Mouse (Mus musculus): ENCODE measurements at regions not wholly inside any gene's neighbourhood (a gene's known extent, or its start where the extent isn't known, plus 50 kb on each side); places are given as distances from the start of the nearest gene placed in this dataset.
A peak's percentile ranks its signal among the peaks of the same experiment; 100 is the strongest.

DNA sequence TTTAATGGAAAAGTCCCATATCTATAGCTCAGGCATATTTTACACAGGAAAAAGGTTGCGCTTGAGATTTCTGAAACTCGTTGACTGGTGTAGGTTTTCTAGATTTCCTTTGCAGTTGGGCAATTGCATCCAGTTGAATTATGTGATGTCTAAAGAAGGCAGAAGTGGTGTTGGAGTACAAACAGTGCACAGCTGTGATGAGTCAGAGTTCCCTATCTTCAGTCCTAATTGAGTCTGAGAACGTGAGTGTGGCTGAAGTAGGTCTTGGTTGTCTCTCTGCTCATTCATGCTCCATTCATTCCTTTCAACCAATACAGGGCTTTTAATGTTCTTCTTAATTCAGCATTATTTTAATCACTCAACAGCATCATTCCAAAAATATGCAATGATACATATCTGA lies 142.9 kb upstream of the Dpyd start:
- no peak for DNase-seq

DNA sequence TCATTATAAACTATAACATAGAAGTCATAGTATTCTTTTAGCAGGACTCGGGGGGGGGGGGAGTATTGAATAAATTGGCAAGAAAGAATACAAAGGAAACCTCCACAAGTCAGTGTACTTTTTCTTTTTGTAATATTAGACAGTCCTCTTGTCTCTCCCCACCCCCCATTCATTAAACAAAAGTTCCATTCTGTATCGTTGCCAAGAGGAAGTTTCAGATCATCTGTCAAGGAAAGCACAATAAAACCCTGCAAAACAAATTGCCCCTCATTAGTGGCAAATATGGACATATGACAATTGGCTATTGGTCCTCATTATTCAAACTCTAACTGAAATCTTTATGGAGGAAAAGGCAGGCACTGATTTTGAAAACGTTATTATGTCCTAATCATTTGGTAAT lies 140.2 kb upstream of the Dpyd start:
- no peak for DNase-seq

- peak; percentile 90 to 92 for DNase-seq
These were observed 136.2 kb upstream of the Dpyd start for GRCm38 (mm10) chr3:118425748-118426147.

DNA sequence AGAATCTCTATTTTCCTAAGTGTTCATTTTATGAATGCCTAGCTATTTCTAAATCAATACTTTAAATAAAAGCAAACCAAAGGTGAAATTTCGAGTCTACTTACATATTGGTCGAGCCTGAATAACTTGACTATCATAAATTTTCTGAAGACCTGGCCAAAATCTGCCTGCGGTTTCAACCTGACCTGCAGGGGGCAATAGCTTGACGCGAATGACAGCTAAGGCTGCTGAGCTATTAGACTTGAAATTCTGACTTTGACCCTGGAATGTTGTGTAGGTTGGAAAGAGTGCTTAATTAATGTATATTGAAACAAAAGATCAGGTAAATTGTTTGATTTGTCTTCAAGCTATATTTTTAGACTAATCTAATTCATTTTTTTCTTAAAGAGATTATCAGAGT lies 133.4 kb upstream of the Dpyd start:
- peak; percentile 89 to 93 for DNase-seq

DNA sequence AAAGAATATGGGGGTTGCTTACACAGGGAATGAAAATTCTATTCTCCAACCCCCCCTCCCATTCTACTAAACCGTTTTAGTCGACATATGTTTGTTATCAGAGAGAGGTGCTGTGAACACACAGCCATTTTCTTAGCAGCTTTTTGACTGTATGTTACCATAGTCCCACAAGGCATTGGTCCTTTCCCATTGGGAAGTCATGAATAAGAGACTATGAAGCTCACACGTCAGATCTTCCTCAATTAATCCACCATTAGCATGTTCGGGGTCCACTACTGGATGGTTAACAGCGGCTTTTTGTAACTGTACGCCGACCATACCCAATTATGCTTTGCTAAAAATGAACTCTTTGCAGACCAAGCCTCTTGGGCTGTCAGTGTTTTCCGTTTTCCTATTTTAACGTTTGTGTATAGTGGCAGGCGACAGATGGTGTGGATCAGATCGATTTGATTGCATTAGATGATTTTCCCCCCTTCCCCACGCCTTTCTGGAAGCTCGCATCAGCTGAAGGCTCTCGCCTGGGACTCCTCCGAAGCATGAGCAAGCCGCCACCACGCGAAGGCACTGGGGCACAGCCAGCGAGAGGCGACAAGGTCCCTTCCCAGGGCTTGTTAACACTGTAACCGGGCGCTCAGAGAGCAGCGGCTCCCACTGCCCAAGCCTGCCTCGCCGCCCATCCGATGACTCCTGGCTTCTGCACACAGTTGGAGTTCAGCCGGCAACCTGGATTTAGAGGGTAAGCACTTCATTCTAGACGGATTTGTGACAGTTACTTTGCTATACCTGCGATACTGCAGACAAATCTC lies 131.9 kb upstream of the Dpyd start:
- DNase-seq = peak; percentile 83 to 86

- DNase-seq = no peak
These were observed 131.4 kb upstream of the Dpyd start for GRCm38 (mm10) chr3:118430631-118430906.

- peak; percentile 68 to 76 for DNase-seq
These were observed 130.8 kb upstream of the Dpyd start for GRCm38 (mm10) chr3:118431031-118431723.

DNA sequence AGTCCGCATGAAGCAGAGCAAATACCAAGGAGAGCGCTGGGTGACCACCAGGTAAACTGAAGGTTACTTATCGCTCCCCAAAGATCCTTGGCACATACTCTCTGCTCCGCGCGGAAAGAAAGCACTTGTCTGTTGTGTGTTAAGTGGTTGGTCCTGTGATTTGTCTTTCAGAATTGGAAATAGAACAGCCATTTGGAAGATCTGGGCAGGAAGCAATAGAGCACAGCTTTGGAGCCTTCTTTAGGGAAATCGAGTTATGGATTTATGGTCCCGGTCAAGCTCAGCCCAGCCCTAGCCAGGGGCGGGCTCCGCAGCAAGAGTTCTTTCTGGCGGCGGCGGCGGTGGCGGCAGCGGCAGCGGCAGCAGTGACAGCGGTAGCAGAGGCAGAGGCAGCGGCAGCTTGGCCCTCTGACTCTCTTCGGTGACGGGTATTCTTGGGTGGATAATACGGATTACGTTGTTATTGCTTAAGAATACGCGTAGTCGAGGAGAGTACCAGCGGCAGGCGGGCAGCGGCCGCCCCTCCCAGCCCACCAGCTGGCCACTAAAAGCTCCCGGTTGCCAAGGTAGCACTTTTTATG lies 128.4 kb upstream of the Dpyd start:
- peak; percentile 49 to 50 for DNase-seq

DNA sequence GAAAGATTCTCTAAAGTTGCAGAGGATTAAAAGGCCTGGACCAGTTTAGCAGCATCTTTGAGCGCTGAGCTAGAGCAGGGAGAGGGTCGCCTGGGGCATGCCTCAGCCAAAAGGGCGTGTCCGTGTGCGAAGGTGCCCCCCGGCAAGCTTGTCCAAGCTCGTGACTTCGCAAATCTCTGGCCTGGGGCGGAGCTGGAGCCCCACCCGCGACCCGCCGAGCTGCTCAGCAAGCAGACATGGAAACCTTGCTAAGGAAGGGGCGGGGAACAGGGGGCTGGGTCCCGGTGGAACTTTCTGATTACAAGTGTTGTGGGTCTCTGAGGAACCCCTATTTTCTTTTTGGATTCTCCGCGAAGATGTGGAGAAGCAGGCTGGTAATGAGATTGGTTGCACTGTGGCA lies 127.6 kb upstream of the Dpyd start:
- peak; percentile 40 to 41 for DNase-seq

DNA sequence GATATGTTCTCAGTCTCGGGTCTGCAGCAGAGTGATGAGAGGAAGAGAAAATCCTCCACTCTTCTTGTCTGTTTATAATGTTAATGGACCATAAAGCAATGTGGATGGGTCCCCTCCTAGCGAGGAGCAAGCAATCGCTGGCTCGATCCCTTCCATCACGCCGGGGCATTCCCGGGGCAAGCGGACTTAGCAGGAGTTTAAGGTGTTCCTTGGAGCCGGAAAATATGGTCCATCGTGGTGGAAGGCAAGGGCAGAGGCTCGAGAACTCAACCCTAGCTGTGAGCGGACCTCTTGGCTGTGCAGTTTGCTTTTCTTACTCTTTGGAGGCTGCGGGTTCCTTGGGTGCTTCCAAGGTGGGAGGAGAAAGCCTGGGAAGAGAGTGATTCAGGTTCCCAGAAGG lies 127.1 kb upstream of the Dpyd start:
- peak in 1 of 2 experiments; percentile 11 for DNase-seq

DNA sequence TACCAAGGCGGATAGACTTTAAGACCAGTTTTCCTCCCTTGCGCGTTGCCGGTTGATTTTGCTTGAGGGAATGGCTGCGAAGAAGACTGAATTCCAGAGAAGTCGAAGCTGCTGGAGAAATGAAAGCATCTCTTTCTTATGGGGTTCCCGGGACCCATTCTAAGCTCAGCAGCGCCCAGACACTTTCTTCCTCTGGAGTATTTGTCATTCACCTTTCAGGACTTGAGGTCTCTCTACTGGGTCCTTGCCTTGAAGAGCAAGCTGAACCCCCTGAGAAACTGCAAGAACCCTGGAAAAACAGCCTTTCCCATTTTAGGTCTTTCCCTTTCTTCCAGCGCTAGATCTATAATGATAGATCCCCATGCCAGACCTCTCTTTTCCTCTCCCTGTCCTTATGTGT lies 126.7 kb upstream of the Dpyd start:
- no peak for DNase-seq

DNA sequence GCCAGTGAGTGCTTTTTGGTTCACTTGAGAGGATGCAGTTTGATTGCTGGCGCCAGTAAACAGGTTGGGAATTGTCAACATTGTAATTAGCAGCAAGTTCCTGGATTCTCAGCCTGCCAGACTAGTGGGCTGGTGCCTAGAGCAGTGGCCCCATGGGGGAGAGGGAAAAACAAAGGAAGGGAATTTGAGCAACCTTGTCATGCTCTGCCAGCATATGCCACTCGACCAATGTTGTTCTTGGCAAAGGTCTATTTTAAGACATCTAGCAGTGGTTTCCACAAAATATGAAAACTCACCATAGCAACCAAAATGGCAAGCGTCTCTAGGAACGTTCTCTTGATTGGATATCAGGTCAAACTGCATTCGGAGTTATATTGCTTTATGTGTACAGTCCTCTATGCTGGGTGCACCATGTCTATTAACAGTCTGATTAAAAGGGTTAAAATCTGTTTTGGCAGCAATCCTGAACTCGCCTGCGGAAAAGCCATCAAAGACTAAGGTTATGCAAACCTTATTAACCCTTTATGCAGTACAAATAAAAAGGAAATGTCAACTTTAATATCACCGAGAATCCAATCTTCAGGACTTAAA lies 118.1 kb upstream of the Dpyd start:
- peak; percentile 52 to 74 for DNase-seq

GRCm38 (mm10) chr3:118445360-118445759 lies 116.6 kb upstream of the Dpyd start:
- no peak for DNase-seq

GRCm38 (mm10) chr3:118459636-118460035 lies 102.3 kb upstream of the Dpyd start:
- DNase-seq = no peak

DNA sequence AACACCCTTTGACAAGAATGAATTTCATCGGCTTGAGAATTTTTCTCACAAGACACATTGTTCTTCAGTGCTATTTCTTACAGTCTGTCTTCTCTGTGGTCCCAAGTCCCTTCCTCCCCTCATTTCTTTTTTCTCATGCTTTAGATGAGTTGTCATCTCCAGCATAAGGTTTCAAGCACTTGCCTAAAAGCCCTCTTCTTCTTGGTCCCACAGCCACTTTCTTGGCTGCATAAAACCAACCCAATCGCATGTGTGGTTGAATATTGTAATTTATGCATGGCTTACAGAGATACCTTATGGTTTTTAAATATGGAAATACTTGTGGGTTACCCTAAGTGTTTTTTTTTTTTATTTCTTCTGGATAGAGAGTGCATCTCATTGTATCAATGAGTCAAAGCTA lies 96.3 kb upstream of the Dpyd start:
- no peak for DNase-seq

GRCm38 (mm10) chr3:118472215-118472799 lies 89.6 kb upstream of the Dpyd start:
- DNase-seq = no peak

DNA sequence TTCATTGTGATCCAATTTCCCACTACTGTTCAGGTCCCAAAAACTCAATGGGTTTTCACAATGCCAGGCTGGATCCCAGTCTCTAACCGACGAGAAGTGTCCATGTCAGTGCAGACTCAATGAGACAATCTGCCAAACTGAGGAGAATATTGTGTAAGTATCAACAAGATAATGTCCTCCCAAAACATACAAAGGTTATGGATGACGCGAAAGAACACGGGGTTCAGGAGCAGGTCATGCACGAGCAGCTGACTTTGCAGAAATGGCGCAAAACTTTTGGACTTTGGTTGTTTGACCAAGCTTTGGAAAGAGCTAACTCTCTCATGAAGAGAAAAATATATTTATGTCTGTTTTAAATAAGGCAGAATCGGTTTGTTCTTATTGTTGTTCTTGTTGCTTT lies 83.9 kb upstream of the Dpyd start:
- no peak for DNase-seq

GRCm38 (mm10) chr3:118480515-118481248 lies 81.2 kb upstream of the Dpyd start:
- DNase-seq = no peak

DNA sequence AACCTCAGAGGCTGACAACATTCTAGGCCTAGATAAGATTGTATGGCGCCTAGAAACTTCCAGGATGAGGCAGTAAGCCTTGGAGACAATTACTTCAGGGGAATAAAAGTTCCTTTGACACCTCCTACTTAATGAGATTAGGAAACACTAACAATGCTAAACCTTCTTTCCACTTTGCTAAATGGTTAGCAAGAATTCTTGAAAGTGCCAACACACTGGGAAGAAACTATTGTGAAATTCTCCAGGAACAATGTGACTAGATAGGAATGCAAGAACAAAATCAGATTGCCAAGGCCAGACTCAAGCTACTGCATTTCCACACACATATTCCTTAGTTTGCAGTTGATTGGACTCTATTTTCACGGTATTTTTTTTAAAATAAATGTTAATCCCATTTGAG lies 76.0 kb upstream of the Dpyd start:
- DNase-seq = no peak

- DNase-seq = no peak
These were observed 74.5 kb upstream of the Dpyd start for GRCm38 (mm10) chr3:118487408-118487807.

- DNase-seq = no peak
These were observed 70.8 kb upstream of the Dpyd start for GRCm38 (mm10) chr3:118491101-118491500.

DNA sequence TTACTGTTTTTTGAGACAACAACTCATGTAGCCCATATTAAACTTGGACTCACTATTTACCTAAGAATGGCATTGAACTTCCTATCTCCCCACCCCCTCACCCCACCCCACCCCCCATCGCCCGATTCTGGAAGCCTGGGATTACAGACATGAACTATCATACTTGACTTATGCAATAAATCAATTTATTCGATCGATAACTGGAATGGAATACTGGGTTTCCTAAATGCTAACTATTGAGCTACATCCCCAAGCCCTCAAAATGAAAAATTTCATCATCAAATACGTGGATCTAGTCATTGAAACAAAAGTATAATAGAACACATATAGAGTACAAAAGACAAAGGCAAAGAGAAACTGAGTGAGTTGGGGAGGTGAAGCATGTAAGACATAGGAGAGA lies 70.1 kb upstream of the Dpyd start:
- no peak for DNase-seq

DNA sequence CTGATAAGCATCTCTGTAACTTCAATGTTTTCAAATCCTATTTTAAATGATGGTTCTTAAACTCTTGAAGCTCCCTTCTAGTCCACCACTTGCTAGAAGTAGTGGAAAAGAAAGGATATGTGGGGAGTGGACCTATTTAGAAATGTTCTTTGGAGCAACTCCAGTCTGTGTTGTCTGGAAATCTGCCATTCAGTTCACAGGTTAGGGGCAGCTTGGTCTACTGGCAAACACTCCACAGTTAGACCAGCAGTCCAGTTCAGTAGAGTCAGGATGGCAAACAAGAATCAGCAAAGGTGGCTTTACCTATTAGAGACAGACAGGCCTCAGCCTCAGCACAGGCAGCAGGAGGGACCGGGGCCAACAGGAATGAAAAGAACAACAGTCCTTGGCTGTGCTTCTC lies 67.3 kb upstream of the Dpyd start:
- DNase-seq = no peak
